Mouse (Mus musculus) megakaryocyte, adult 5-6 weeks (primary cell): Measurements from ENCODE around the gene Arl8a. TPM values are rescaled to one million over a fixed set of nuclear protein-coding genes. Genes with fewer than 3 reads are reported as not detected.
"Not testable (repeated sequence)": the region's sequence is repeated elsewhere in the genome, so short reads cannot be mapped to it uniquely, and the experiment has no call there.

ENCODE experiments used
- ATAC-seq: 2 replicates; pipeline ENCODE4 v1.8.0; 2016; ENCODE audit warnings: mild to moderate bottlenecking, inconsistent platforms; ENCODE audit not compliant: poor library complexity, severe bottlenecking
- total RNA-seq, 2 experiments: library from RNA; stranded (forward) in 1 of 2; stranded (reverse) in 1 of 2; fragments of 153-499, 151-499 nt in 1 of 2; fragments of 221-1000, 200-1000 nt in 1 of 2; gene quantifications; 2 replicates each; pipeline versions ENCODE4 v1.2.3 to v1.2.4; 2015 to 2017

The Arl8a gene
- total RNA-seq, 2 experiments from 2014 or later: 37.1 to 83.3 TPM

DNA sequence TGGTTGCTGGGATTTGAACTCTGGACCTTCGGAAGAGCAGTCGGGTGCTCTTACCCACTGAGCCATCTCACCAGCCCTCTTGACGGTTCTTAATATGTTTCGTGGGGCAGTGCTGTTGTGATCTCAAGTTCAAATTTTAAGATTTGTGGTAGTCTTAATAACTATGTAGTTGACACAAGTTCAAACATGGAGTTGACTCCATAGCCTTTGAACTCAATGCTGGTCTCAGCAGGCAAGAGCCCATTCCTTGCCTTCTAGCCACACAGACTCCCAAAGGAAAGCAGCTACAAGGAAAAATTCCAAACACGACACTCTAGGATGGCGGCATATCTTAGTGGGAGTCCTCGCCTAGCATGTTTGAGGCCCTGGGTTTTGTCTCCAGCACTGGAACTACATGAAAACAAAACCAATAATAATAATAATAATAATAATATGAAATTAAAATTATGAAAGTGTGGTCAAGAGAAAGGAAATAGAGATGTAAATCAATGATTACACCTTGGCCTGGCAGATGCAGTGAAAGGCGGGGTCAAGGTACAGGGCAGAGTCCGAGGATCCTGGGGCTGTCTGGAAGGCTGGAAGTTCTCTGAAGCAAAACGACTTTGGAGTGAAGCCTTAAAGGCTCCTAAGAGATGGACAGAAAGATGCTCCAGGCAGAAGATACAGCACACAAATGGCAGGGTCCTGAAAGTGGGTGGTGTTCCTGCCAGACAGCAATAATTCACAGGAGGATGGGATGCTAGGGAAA is 22.0 kb downstream of the Arl8a start:
- no peak for ATAC-seq

DNA sequence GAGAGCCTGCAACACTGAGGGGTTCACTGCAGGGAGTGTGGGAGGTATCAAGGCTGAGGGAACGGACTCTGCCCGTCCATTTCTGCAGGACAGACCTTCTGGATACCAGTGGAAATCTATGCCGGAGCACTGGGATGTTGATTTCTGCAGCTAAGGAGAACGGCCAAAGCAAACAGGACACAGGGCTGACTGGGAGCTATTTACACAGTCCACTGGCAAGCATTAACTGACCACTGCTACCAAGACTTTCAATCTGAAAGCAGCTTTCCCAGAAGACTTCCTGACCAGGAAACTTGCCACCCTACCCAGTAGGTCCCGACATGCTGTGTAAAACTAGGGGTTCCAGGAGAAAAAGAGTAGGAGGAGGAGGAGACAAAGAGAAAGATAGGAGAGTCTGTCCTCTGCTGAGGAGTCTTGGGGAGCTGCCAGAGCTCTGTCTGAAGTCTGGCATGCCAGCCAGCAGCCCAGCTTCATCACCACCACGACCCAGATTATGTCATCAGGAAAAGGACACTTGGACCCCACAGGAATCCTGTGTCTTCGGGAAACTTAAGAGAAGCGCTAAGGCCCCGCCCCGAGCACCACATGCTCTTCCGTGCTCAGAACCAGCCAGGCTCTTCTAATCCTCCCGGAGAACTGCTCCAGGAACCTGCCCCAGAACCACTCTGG is 23.1 kb downstream of the Arl8a start:
- no peak for ATAC-seq

DNA sequence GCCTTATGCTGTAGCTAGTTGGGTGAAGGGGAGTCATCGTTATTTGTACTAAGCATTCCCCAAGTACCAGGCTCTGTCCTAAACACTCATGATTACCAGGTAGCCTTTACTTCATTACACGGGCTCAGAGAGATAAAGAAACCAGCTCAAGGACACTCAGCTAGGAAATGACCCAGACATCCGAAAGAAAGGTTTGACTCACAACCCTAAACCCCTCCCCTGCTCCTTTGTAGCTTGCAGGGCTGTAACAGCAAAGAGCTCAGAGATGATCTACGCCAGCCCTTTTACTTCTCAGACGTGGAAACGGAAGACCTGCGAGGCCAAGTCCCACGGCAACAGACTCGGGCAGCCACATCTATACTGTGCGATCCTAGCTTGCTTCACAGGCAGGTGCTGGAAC is 23.7 kb downstream of the Arl8a start:
- no peak for ATAC-seq

DNA sequence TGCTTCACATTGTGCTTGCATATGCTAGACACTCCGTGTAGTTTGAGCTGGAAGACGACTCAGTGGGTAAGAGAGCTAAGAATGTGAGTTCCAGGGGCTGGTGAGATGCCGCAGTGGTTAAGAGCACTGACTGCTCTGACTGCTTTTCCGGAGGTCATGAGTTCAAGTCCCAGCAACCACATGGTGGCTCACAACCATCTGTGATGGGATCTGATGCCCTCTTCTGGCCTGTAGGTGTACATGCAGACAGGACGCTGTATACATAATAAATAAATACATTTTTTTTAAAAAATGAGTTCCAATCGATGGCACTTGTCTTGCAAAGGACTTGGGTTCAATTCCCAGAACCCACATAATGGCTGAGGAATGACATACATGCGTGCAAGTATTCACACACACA is 24.6 kb downstream of the Arl8a start:
- ATAC-seq: no peak

DNA sequence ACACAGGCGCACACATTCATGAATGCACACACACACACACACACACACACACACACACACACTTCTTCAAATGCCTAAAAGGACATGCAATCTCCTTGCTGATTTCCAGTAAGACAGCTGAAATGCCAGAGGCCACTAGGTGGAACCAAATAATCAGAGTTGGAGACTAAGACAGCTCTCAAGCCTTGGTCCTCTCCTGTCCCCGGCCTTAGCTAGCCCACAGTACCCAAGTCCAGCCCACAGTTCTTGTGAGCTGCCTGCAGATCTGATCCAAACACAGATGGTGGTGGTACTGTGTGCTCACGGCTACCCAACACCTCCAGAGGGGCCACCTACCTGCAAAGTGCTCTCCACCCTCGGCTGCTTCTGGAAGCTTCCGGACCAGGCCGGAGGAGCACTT is 25.4 kb downstream of the Arl8a start:
- no peak for ATAC-seq

DNA sequence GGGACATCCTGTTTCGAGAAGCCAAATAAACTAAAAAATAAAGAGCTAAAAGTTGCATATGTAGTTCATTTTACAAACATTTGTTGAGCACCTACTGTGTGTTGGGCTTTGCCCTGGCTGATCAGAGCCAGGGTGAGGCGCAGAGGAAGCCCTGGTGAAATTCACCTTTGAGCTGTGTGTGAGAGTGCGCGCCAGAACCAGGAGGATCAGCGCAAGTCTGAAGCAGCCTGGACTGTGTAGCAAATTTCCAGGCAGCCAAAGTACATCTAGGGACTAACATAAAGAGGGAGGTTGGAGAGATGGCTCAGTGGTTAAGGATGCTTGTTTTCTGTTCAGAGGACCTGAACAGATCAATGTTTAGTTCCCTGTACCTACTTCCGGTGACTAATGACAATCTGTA is 26.7 kb downstream of the Arl8a start:
- ATAC-seq: no peak

DNA sequence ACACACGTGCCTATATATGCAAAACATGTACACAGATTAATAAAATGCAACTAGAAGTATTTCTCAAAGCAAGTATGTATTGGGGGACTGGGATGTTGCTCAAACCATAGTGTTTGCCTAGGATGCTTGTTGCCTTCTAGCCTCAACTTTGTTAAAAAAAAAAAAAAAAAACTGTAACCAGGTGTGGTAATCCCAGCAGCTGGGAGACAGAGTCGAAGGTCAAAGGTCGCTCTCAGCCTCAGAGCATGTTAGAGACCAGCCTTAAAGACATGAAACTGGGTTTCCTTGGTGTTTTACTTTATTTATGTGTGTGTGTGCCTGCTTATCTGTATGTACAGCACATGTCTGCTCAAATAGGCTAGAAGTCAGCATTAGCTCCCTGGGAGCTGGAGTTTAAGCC is 28.6 kb downstream of the Arl8a start:
- ATAC-seq: no peak

DNA sequence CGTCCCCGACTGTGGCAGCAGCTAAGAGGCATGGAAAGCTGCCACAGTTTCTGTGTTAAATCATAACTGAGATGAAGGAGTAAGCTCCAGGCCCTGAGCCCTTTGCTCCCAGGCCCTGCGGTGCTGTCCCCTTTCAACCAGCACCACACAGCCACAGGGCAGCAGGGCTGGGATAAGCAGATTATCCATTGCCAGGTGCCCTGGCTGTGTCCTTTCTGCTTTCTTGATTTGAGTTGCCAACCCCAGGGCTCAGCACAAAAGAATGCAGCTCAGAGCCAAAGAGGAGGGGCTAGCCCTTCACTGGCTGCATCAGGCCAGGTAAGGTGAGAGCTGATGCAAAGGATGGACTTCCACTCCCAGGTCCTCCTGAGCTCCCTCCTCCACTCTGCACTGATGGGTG is 31.1 kb downstream of the Arl8a start:
- ATAC-seq: no peak

DNA sequence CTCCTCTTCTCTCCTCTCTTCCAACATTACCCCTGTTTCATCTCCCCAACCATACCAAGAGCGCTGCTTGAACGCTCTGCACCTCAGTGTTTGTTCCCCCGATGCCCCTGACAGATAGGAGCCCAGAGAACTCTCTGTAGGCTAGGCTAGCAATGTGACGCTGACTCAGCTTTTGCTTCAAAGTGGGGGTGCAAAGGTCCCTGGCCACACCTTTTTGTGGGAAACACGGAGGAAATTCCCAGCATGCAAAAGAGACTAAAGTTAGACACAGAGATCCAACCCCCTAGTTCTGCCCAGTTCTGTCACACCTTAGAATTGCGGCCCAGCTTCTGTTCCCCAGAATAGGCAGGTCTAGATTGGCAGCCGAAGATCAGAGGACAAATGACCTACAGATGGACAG is 32.2 kb downstream of the Arl8a start:
- no peak for ATAC-seq

DNA sequence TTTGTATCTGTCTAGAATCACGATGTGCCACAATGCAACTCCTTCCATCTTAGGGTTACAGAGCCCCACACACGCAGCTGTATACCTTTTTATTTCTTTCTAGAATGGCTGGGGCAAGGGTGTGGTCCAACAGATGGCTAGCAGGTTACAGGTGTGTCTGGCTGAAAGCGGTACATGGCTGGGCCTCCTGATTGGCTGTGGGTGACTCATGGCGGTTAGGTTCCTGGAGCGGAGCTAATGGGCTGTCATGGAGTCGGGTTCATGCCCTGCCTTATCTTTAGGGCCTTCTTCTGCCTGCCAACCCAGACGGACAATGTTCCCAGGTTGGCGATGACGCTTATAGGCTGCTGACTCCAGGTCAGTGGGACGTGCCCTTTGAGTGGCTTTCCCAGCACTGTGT is 34.2 kb downstream of the Arl8a start:
- no peak for ATAC-seq

DNA sequence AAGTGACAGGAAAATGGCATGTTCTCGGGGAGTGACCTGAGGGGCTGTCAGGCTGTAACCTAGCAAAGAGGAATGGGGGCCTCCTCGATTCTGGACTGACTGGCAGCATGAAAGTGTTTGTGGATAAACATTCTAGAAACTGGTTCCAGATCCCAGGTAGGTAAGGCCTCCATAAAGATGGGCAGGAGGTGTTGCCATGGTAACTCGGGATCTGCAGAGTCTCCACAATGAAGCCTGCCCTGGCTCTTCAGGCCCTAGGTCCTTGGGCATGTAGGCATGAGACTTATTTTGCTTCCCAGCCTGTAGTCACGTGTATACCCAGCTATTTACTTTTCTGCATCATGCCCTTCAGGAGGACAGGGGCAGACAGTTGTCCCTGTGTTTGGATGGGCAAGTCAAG is 34.7 kb downstream of the Arl8a start:
- ATAC-seq: no peak

DNA sequence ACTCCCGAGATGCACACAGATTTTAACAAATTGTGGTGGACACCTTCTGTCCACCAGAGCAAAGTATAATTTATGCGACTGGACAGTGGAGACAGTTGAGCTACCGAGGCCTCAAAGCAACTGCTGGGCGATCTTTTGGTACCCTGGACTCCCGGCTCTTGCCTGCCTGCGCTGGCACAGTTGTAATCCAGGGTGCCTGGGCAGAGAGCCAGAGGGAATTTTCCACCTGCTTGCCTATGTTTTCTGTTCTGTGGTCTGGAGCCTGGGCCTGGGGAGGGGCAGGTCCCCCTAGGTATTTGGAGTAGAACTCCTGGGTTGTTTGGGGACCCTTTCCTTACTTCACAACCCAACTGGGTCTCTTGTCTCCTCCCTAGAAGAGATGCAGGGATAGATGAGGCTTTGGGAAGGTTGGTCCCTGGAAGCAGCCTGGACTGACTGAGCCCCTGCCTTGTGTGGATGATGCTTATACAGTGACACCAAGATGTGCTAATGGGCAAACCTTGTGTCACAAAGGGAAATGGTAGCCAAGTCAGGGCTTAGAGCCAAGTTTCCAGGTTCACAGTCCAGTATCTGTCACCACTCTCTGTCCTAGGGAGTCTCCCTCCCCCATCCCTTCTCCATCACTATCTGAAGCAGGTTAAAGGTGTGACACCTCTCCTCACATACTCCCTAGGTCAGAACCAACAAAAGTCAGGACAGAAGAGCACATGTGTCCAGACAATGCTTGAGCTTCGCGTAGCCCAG is 35.4 kb downstream of the Arl8a start:
- ATAC-seq: no peak

DNA sequence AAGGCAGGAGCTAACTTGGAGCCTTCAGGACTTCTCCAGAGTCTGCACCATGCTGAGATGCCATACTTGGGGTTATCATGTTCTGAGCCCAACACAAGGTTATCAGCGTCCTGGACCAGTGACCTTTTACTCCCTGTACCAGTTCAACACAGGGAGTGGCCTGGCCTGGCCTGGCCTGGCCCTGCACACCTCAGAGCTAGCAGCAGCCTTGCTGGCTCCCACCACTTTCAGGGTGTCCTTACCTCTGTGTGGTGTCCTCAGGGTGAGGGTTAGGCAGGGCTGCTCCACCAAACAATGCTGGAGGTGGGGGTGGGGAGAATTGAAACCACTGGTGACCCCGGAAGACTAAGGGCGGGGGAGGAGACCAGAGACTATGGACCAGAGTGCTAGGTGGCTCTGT is 36.4 kb downstream of the Arl8a start:
- no peak for ATAC-seq

DNA sequence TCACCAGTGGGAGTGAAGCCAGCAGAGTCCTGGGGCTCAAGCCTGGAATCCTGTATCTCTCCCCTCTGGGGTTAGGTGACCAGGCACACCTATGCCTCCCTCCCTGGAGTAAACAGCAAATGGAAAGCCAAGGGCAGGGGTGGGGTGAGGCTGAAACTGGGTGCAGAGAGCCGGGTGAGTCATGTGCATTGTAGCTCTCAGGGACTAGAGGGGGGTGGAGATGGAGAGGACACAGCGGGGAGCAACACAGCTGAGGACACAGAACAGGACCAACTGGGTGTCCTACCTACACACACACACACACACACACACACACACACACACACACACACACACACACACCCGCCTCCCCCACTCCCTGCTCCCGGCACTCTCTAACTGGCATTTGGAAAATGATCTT is 36.8 kb downstream of the Arl8a start:
- no peak for ATAC-seq

DNA sequence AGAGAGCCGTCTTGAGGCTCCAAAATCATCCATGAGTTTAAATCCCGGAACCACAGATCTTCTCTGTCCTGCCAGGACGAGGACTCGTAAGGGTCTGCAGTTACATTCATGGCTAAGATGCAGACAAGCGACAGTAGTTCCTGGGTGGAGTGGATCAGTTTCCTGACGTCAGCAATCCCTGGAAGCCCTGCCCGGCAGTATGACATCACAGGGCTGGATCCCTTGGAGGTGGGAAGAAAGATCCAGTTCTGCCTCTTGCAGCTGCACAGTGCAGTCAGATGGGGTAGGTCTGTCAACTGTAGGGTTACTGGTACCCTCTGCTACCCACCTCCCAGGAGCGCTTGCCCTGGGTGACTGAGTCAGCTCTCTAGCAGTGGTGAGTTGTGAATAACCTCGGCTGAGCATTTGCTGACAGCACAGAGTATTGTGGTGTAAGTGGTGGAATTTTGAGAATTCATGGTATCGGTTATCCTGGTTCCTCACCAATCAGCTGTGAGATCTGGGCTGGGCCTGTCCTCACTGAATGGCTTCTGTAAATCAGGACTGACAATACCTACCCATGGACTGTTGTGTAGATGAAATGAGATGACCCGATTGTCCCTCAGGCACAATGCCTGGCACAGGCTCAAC is 37.4 kb downstream of the Arl8a start:
- no peak for ATAC-seq

DNA sequence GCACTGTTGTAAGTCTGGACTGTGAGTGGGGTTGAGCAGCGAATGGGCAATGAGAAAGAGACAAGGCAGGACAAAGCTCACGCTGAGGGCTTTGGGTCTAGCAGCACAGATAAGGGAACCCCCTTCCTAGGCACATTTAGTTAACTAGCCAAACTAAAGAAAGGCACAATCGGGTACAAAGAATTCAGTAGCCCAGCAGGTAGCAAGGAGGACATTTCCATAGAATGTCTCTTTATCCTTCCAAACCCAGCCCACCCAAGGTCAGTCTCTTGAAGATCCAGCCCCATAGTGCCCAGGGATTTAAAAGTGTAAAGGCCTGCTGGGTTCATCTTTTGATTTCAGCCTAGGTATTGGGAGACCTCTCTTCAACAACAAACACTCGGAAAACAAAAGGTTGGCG is 39.3 kb downstream of the Arl8a start:
- ATAC-seq: no peak

DNA sequence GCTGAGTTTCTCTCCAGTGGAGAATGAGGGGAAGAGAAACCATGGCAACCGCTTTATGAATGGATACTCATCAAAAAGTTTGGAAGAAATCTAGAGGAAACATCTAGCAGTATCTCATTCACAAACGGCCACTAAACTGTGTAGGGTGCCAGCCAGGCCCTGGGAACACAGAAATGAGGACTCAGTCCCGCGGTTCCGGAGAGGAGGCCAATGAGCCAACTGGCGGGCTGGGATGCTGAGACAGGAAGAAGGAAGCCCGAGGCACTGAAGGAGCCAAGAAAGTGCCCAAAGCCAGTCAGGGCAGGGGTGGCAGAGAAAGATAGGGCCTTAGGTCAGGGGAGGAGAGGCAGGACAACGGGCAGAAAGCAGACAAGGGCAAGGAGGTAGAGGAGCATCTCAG is 39.8 kb downstream of the Arl8a start:
- no peak for ATAC-seq

DNA sequence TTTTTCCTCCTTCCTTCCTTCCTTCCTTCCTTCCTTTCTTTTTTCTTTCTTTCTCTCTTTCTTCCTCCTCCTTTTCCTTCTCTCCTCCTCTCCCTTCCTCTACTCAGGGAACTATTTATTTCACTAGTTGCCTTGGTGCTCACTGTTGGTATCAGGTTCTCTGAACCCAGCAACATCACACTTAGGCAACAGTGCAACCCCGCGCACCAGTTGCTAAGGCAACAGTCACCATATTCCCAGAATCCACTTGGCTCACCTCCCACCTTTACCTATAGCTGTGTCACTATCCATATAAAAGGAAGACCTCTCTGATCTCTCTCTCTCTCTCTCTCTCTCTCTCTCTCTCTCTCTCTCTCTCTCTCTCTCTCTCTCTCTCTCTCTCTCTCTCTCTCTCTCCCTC is 40.4 kb downstream of the Arl8a start:
- not testable (repeated sequence) for ATAC-seq

DNA sequence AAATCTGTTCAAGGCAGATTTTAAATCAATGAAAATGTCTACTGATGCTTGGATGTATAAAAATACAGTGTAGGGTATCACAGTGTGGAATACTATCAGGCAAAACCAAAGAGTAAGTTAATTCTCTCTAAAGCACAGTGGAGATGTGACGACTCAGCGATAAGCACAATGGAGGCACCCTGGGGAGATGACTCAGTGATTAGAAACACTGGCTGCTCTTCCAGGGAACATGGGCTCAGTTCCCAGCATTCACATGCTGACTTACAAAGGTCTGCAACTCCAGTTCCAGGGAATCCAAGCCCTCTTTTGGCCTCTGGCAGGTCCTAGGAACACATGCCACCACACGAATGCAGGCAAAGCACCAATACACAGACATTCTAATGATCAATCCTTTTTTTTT is 41.6 kb downstream of the Arl8a start:
- ATAC-seq: no peak

DNA sequence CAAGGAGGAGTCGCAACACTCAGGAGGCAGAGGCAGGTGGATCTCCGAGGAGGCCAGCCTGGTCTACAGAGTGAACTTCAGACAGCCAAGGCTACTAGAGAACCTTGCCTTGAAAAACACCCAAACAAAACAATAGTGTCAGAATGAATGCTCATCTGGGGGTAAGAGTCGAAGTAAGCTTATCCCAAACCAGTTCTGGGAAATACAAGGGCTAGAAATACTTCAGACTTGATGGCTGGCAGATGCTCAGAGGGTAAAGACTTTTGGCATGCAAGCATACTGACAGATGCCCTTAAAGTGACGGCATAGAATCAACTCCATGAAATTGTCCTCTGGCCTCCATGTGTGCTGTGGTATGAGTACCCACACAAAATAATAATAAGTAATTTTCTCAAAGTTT is 42.6 kb downstream of the Arl8a start:
- no peak for ATAC-seq

DNA sequence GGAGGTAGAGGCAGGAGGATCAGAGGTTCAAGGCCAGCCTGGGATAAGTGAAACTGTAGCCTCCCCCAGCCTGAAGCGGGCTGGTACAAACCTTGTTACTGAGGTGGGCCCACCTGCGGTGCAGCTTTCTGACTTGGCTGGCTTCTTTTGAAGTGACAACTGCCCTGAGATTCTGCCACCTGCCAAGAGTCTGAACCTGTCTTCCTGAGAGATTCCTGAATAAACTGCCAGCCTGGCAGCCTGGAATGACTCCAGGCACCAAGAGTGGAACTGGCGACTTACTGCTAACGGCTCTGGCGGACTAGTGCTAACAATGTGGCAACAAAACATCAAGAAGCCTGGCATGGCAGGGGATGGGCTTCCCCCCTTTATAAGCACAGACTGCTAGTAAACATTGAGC is 47.7 kb downstream of the Arl8a start:
- ATAC-seq: not testable (repeated sequence)
